Mouse (Mus musculus): ENCODE data around the gene Wdr75. TPM values are rescaled to one million over a fixed set of nuclear protein-coding genes. Genes with fewer than 3 reads are reported as not detected.

The Wdr75 gene
- total RNA-seq, 1 experiment from 2014 or later, result 44.4 TPM

DNA sequence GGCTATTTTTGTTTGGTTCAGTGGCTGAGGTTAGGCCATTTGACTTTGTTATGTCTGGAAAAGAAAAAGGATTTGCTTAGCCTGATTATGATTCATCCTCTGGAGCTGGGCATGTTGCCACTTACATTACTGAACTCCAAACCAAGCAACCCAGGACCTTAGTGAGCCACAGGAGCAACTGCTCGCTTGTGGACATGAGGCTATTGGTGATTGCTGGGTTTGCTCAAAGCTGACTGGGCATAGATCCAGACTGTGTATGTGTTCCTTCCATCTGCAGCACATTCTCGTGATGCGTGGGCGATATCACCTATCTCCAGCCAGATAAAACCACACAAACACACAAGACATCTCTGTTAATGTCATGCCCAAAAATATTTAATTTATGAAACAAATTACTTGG, 42.8 kb downstream of the Wdr75 start:
- peak; percentile 81 for DNase-seq

DNA sequence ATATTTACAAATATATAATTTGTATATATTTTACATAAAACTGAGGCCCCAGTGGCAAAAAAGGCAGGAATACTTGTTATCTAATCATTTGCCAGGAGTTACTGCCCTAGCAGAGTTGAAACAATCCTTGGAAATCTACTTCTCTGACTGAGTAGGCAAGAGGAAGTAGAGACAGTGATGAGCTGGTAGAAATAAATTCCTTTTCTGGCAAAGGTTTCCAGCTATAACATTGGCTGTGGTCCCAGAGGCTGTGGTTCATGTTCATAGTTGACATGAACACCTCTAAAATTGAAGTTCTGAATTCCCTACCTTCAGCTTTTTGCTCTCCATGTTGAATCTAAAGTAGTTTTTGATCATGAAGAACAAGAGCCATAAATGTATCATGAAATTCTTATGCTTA, 43.3 kb downstream of the Wdr75 start:
- DNase-seq, result no peak

DNA sequence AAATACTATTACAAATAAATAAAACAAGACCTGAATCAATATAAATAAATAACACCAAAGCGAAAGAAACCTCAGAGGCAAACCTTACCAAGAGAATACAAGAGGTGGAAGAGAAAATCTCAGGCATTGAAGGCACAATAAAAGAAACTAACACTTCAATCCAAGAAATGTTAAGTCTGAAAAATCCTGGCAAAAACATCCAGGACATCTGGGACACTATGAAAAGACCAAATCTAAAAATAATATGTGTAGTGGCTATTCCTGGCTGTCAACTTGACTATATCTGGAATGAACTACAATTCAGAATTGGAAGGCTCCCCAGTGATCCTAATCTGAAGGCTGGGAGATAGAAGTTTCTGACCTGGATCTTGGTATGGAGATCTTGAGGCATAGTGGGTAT, 50.5 kb downstream of the Wdr75 start:
- DNase-seq, result no peak

DNA sequence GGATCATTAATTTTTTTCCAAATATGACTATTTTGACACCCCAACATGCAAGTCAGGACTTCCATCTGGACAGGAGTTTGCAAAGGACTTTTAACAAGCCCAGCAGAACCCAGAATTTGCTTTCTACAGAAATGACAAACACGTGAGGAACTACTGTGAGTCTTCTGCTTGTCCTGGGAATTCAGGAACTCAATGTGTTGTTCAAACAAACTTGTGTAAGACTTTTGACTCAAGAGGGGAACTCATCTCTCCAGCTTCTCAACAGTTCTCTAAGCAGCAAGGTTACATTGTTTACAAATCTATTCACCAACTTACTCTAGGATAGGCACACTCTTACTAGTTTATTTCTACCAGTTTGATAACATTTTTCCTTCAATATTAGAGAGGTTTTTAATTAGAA, 63.1 kb downstream of the Wdr75 start:
- no peak for DNase-seq

DNA sequence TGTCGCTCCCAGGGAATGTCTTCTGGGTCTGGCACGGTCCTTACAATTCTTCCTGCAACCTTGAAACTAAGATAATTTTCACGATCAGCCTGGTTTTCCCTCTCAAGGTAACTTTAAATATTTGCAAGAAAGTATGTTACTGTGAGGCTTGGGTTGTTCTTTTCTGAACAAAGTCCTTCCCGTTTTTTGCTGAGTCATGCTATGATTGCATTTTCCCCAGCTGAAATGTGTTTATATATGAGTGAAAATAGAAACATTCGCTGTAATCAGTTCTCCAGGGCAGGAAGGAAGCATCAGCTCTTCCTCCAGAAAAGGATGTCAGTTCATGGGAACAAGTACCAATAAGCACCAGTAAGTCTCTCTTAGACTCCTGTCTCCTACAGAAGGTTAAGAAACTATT, 65.4 kb downstream of the Wdr75 start:
- DNase-seq, result no peak

DNA sequence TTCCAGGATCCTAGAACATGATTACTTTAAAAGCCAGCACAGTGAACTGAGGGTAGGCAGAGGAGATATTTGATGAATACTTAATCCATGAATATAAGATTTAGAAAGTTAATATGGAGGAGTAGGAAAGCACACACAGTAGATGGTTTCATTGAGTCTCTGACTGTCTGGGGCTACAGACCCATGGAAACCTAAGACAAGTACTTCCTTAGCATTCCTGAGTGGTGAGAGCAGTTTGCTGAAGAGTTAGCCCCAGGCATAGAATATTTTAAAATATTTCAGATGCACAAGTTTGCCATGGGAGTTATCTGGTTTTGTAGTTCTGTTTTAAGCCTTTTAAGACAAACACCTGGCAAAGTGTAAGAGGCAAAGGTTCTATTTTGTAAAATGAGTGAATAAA, 66.2 kb downstream of the Wdr75 start:
- DNase-seq, result no peak

DNA sequence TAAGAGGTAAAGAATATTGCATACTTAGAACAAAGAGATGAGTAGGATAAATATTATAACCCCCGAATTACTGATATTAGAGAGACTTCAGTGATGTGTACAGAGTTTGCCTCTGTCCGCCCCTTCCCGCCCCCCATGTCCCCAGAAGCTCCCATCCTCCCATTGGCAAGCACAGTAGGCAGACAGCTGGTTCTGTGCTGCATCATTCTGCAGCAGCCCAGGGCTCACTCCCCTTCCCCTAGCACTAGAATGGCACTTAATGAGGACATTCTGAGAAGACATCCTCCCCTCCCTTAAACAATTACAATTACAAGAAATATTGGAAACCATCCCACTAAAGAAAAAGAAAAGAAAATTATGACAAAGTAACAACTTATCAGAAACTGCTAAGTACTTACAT, 68.7 kb downstream of the Wdr75 start:
- DNase-seq, result no peak

DNA sequence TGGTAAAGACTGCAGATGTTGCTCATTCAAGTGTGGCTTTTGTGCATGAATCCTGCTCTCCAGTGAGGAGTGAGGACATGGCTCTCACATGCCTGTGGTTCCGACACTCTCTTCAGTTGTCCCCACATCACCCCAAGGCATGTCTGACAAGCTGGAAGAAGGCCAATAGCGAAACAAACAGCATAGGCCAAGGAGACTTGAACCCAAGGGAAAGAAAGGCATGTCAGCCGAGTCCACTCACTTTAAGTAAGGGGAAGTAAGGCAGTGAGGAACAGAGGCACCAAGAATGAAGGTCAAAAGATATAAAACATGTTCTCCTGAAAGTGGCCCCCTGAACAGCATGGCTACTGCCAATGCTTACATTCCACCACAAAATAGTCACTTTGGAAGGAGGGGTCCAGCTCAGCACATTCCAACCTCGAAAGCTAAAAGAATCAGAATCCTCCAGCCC, 69.6 kb downstream of the Wdr75 start:
- DNase-seq, result peak; percentile 39

DNA sequence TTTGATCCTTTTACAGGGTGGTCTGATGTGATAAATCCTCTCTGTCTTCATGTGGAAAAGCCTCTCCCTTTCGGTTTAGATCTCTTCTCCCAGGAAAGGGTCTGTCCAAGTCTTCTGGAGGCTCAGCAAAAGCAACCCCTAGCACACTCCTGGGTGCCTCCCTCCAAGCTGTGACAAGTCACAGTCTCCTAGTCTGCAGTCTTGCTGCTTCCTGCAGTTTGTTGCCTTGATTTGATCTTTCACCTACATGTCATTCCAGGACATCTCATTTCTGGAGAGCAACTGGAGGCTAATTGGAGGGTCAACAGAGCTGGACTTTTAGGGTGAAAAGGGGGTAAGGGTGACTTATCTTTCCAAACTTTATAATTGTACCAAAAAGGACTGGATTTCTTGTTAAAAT, 70.3 kb downstream of the Wdr75 start:
- DNase-seq, result peak; percentile 11

DNA sequence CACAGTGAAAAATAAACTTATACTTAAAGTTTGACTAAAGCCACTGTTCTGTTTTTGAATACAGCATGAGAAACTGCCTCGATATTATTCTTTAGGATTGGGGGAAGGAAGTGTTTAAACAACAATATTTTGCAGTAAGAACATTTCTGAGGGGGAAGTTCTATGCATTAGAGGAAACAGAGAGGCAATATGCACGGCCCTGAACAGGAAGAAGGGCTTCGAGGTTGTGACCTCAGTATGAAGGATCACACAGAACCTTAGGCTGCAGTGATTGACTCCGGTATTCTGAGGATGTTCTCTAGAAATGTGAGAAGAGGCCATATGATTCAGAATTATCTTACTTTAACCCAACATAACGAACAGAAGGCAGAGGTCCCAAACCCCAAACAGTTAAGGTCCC, 70.8 kb downstream of the Wdr75 start:
- no peak for DNase-seq

DNA sequence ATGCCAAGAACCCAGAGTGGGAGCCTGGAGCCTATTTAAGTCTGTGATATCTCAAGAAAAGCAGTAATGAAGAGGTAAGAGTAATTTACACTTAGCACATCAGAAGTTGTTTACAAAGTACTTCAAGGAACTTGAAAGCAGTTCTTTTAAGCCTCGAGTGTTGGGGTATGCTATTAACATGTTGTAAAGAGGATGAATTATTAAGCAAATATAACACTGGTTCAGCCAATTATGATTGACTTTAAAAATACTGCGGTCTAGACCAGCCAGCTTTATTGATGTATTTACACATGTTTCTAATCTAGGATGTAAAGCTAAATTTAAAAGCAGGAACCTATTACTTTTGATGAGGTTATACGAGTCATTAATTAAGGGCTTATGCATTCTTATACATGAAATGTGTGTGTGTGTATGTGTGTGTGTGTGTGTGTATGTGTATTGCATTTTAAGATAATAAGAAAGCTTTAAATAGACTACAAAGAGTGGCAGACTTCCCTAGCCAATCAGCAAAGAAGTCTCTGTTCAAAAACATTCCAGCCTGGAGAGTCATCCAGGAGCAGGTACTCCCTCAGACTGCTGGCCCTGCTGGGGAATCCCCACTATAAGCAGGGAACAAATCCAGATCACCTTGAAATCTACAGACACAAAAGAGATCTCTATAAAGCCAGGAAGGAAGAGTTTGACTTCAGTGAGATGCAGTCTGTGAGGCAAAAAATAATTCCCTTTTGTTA, 71.5 kb downstream of the Wdr75 start:
- DNase-seq, result no peak

DNA sequence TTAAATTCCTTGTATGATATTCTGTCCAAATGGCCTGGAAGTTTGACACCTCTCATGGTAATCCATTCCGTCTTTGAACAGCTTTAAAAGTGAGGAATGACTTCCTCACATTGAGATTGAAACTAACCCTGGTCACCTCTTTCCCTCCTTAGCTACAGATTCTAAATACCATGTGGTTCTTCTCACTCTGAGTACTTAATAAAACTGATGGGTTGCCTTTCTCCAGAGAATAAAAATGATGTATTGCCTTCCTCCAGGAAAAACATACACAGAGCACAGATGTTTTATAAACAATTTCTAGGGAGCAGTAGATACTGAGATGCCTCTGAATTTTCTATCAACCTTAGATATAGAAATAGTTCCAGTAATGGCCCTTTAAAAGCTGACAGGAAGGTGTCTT, 73.1 kb downstream of the Wdr75 start:
- DNase-seq, result no peak

DNA sequence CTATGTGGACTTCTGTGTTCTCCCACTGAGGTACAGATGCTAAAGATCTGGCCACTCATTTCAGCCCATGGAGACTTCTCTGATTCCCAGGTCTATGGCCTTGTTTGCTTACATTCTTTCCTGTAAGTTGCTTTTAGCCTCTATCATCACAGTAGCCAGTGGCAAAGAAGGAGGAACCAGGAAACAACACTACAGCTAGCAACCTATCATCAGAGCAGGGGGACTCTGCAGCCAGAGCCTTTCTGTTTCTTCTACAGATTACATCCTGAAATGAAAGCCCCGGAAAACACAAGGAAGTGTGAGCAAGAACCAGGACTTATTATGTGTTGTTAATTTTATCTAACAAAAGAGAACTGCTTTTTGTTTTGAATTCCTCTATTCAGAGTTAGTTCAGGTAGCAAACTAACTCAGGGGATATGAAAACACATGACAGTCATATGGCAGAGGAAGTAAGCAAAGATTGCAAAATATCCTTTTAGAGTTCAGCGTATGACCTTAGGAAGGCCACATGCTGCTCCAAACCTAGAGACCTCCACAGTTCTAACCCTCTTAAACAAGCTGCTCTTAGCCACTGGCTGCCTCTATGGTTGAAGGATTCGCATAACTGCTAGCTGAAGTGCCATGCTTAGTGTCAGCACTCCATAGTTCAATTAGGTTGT, 73.6 kb downstream of the Wdr75 start:
- no peak for DNase-seq

Other genes starting within 250 kb of the Wdr75 start
- gene Gm5269, start 95.1 kb downstream of the Wdr75 start, total RNA-seq (2021), result not detected in 2 replicates
- 17.8 and 32.3 TPM in 2 replicates for gene Slc40a1, start 131.4 kb downstream of the Wdr75 start, total RNA-seq (2021)